Mouse (Mus musculus): ENCODE results near the gene Gtf2h2.

The Gtf2h2 gene

GRCm38 (mm10) chr13:100492061-100492787, at the start of gene Gtf2h2:
Gene Gtf2h2, minus strand, starts transcription at chr13:100492579.
- in situ Hi-C loops (cut with MboI, MseI), result loop anchor here (25.0 kb wide), 1 partner anchor 1155 kb away; the partner anchor contains the start of genes Mrps27 and Ptcd2

GRCm38 (mm10) chr13:100536149-100536548, 43.8 kb upstream of the Gtf2h2 start:
- in situ Hi-C loops (cut with MboI, MseI), result no loop called here

GRCm38 (mm10) chr13:100532788-100533365, 40.5 kb upstream of the Gtf2h2 start:
- in situ Hi-C loops (cut with MboI, MseI), result no loop called here

GRCm38 (mm10) chr13:100526649-100527038, 34.3 kb upstream of the Gtf2h2 start:
- in situ Hi-C loops (cut with MboI, MseI), result loop anchor here (5.0 kb wide), 1 partner anchor 104 kb away; no protein-coding TSS in a partner anchor

GRCm38 (mm10) chr13:100525935-100526648, 33.7 kb upstream of the Gtf2h2 start:
- in situ Hi-C loops (cut with MboI, MseI), result loop anchor here (5.0 kb wide), 1 partner anchor 104 kb away; no protein-coding TSS in a partner anchor

- in situ Hi-C loops (cut with MboI, MseI), result loop anchor here (5.0 kb wide), 1 partner anchor 103 kb away; no protein-coding TSS in a partner anchor
Observed at GRCm38 (mm10) chr13:100524896-100525295, 32.5 kb upstream of the Gtf2h2 start.

GRCm38 (mm10) chr13:100523698-100524097, 31.3 kb upstream of the Gtf2h2 start:
- in situ Hi-C loops (cut with MboI, MseI), result no loop called here

- in situ Hi-C loops (cut with MboI, MseI), result no loop called here
Observed at GRCm38 (mm10) chr13:100521724-100522591, 29.6 kb upstream of the Gtf2h2 start.

GRCm38 (mm10) chr13:100519162-100519561, 26.8 kb upstream of the Gtf2h2 start:
- in situ Hi-C loops (cut with MboI, MseI), result no loop called here

- in situ Hi-C loops (cut with MboI, MseI), result no loop called here
Observed at GRCm38 (mm10) chr13:100518191-100518590, 25.8 kb upstream of the Gtf2h2 start.

- in situ Hi-C loops (cut with MboI, MseI), result no loop called here
Observed at GRCm38 (mm10) chr13:100517652-100518153, 25.3 kb upstream of the Gtf2h2 start.

- in situ Hi-C loops (cut with MboI, MseI), result no loop called here
Observed at GRCm38 (mm10) chr13:100516213-100517105, 24.1 kb upstream of the Gtf2h2 start.

GRCm38 (mm10) chr13:100512792-100513191, 20.4 kb upstream of the Gtf2h2 start:
- in situ Hi-C loops (cut with MboI, MseI), result no loop called here

GRCm38 (mm10) chr13:100511860-100512364, 19.5 kb upstream of the Gtf2h2 start:
- in situ Hi-C loops (cut with MboI, MseI), result no loop called here

GRCm38 (mm10) chr13:100511146-100511859, 18.9 kb upstream of the Gtf2h2 start:
- in situ Hi-C loops (cut with MboI, MseI), result no loop called here

- in situ Hi-C loops (cut with MboI, MseI), result loop anchor here (25.0 kb wide), 1 partner anchor 1162 kb away; the partner anchor contains the start of genes Mrps27 and Ptcd2
Observed at GRCm38 (mm10) chr13:100499625-100500024, 7.2 kb upstream of the Gtf2h2 start.

- in situ Hi-C loops (cut with MboI, MseI), result loop anchor here (25.0 kb wide), 1 partner anchor 1158 kb away; the partner anchor contains the start of genes Mrps27 and Ptcd2
Observed at GRCm38 (mm10) chr13:100495337-100495736, 3.0 kb upstream of the Gtf2h2 start.

- in situ Hi-C loops (cut with MboI, MseI), result loop anchor here (25.0 kb wide), 1 partner anchor 1157 kb away; the partner anchor contains the start of genes Mrps27 and Ptcd2
Observed at GRCm38 (mm10) chr13:100494370-100494769, 2.0 kb upstream of the Gtf2h2 start.

- in situ Hi-C loops (cut with MboI, MseI), result loop anchor here (25.0 kb wide), 1 partner anchor 1156 kb away; the partner anchor contains the start of genes Mrps27 and Ptcd2
Observed at GRCm38 (mm10) chr13:100493313-100493712, 934 bp upstream of the Gtf2h2 start.

All from regulatory T cell (primary cell).